29 mouse cellular contexts compared by ENCODE assay signal in genomic region chr4:104670741-104671140, GRCm38 (mm10).
DNase-seq lines count a peak whose midpoint lies in the region; ATAC-seq lines count a peak whose summit lies in the region.
"Had no signal": no experiment of that assay in that cellular context is flagged by ENCODE, and none has a peak within 500 bp of the region (broad histone marks: within the 10 kb centered on the region; RNA-seq: fewer than 3 reads in every experiment).

No protein-coding gene starts in this region.

- H3K27ac ChIP-seq in forebrain, embryonic 15.5 days (replicated peaks): peak overlapping the region; percentile 60
- no peak overlapping the region for H3K27ac ChIP-seq in forebrain, embryonic 11.5 days (ENCODE audit: low read depth, low read length)
- H3K27ac ChIP-seq: embryonic facial prominence, embryonic 10.5 days; embryonic facial prominence, embryonic 13.5 days; heart, adult 2 months; heart, embryonic 10.5 days; heart, embryonic 13.5 days; hindbrain, embryonic 12.5 days; hindbrain, embryonic 15.5 days had no signal

- H3K9me3 ChIP-seq in forebrain, embryonic 15.5 days: no peaks in the 10 kb centered on the region
- H3K9me3 ChIP-seq in forebrain, embryonic 11.5 days (ENCODE audit: control insufficient read depth, low read length): no peaks in the 10 kb centered on the region
- H3K9me3 ChIP-seq: embryonic facial prominence, embryonic 10.5 days; embryonic facial prominence, embryonic 13.5 days; heart, embryonic 10.5 days; heart, embryonic 13.5 days; hindbrain, embryonic 12.5 days; hindbrain, embryonic 15.5 days had no signal

- H3K27me3 ChIP-seq in forebrain, embryonic 15.5 days: no peaks in the 10 kb centered on the region
- no peaks in the 10 kb centered on the region for H3K27me3 ChIP-seq in forebrain, embryonic 11.5 days (ENCODE audit: control insufficient read depth, insufficient read depth, low read length)
- H3K27me3 ChIP-seq: CH12.LX; embryonic facial prominence, embryonic 13.5 days; heart, embryonic 13.5 days; hindbrain, embryonic 12.5 days; hindbrain, embryonic 15.5 days had no signal

- intact Hi-C loops in heart, postnatal 25 days (cut with DNase I): no loop called here

- H3K4me2 ChIP-seq in forebrain, embryonic 15.5 days (replicated peaks): no peak overlapping the region
- H3K4me2 ChIP-seq in forebrain, embryonic 11.5 days (ENCODE audit: low read depth, low read length, severe bottlenecking): no peak overlapping the region
- H3K4me2 ChIP-seq: embryonic facial prominence, embryonic 13.5 days; heart, embryonic 13.5 days; hindbrain, embryonic 12.5 days; hindbrain, embryonic 15.5 days had no signal

- DNase-seq in forebrain, embryonic 11.5 days (ENCODE audit: low spot score): no peak
- DNase-seq in heart, adult 11 months: peak; percentile 42
- no peak for DNase-seq in heart, postnatal 25 days (ENCODE audit: low spot score)
- DNase-seq in layer of hippocampus, adult 9-11 months: peak; percentile 57
- DNase-seq in layer of hippocampus, postnatal 10 days (ENCODE audit: low spot score in 2 of 2): no peak
- no peak for DNase-seq in kidney, postnatal 14 days
- DNase-seq: adrenal gland, postnatal 10 days; adrenal gland, postnatal 36 days; B cell, adult 2 months; cerebellum, adult 11-12 months; cerebellum, adult 8-10 months; cerebellum, postnatal 10 days; cerebellum, postnatal 36 days; embryo, embryonic 11 days; gastrocnemius, postnatal 25 days; heart, adult 2 months; heart, postnatal 14 days had no signal

- no peak for ATAC-seq in forebrain, embryonic 15.5 days (replicated peaks)
- ATAC-seq in forebrain, embryonic 11.5 days (replicated peaks; ENCODE audit: low FRiP score): no peak
- ATAC-seq: intestine, postnatal 0 days; Patski had no signal

- no peak overlapping the region for H3K4me3 ChIP-seq in forebrain, embryonic 15.5 days
- no peak overlapping the region for H3K4me3 ChIP-seq in forebrain, embryonic 11.5 days (ENCODE audit: low read depth, low read length)
- H3K4me3 ChIP-seq: embryonic facial prominence, embryonic 10.5 days; embryonic facial prominence, embryonic 13.5 days; erythroblast, embryonic 14.5 days; heart, adult 2 months; heart, embryonic 10.5 days; heart, embryonic 13.5 days; hindbrain, embryonic 12.5 days; hindbrain, embryonic 15.5 days had no signal

- no peaks in the 10 kb centered on the region for H3K36me3 ChIP-seq in forebrain, embryonic 15.5 days
- no peaks in the 10 kb centered on the region for H3K36me3 ChIP-seq in forebrain, embryonic 11.5 days (ENCODE audit: control insufficient read depth, insufficient read depth, low read length)
- H3K36me3 ChIP-seq: embryonic facial prominence, embryonic 10.5 days; embryonic facial prominence, embryonic 13.5 days; G1E; heart, embryonic 10.5 days; heart, embryonic 13.5 days; hindbrain, embryonic 12.5 days; hindbrain, embryonic 15.5 days had no signal

- no peak overlapping the region for H3K9ac ChIP-seq in forebrain, embryonic 15.5 days (replicated peaks)
- H3K9ac ChIP-seq in forebrain, embryonic 11.5 days (ENCODE audit: low read length): no peak overlapping the region
- H3K9ac ChIP-seq: embryonic facial prominence, embryonic 13.5 days; heart, embryonic 13.5 days; hindbrain, embryonic 12.5 days; hindbrain, embryonic 15.5 days had no signal

- peaks cover 39% of the 10 kb centered on the region for H3K4me1 ChIP-seq in forebrain, embryonic 15.5 days
- peaks cover 9% of the 10 kb centered on the region for H3K4me1 ChIP-seq in forebrain, embryonic 11.5 days (replicated peaks; ENCODE audit: control insufficient read depth, insufficient read depth, low read length)
- H3K4me1 ChIP-seq: embryonic facial prominence, embryonic 13.5 days; heart, embryonic 10.5 days; heart, embryonic 13.5 days; hindbrain, embryonic 12.5 days had no signal

Comparison
In these comparisons a context has a peak if more than half of its experiments do, and no peak if none do; other contexts are left out.
1. DNase-seq: peak in heart, adult 11 months (single experiment) and layer of hippocampus, adult 9-11 months (single experiment); none in forebrain, embryonic 11.5 days (single experiment), heart, postnatal 25 days (single experiment), layer of hippocampus, postnatal 10 days (0 of 2) and kidney, postnatal 14 days (single experiment).